28 mouse cellular contexts compared by ENCODE assay signal in genomic region chr1:151371543-151371942, GRCm38 (mm10). TPM values are rescaled to one million over a fixed set of nuclear protein-coding genes. Genes with fewer than 3 reads are reported as not detected.
DNase-seq lines count a peak whose midpoint lies in the region; ATAC-seq and TF ChIP-seq lines count a peak whose summit lies in the region.
"Had no signal": no experiment of that assay in that cellular context is flagged by ENCODE, and none has a peak within 500 bp of the region (broad histone marks: within the 10 kb centered on the region; RNA-seq: fewer than 3 reads in every experiment).

No protein-coding gene starts in this region.

- no peak overlapping the region for H3K9ac ChIP-seq in heart, embryonic 15.5 days
- no peak overlapping the region for H3K9ac ChIP-seq in CH12.LX (ENCODE audit: insufficient read depth, low read depth)
- H3K9ac ChIP-seq: hindbrain, embryonic 12.5 days; liver, embryonic 14.5 days; neural tube, embryonic 12.5 days had no signal

- no peaks in the 10 kb centered on the region for H3K79me2 ChIP-seq in CH12.LX (replicated peaks; ENCODE audit: control insufficient read depth, extremely low read depth, insufficient read depth, poor library complexity, severe bottlenecking)
- no peaks in the 10 kb centered on the region for H3K79me2 ChIP-seq in myocyte (ENCODE audit: control insufficient read depth, insufficient read depth)

- in situ Hi-C loops in CH12.LX (cut with MboI; ENCODE audit: low pct_ligation_motif_present, low pct_unique_long_range_greater_than_20kb, low sequenced_read_pairs) = no loop called here

- no peaks in the 10 kb centered on the region for H3K9me3 ChIP-seq in heart, embryonic 10.5 days
- no peaks in the 10 kb centered on the region for H3K9me3 ChIP-seq in heart, embryonic 15.5 days (replicated peaks)
- H3K9me3 ChIP-seq in CH12.LX (replicated peaks; ENCODE audit: low read length) = no peaks in the 10 kb centered on the region
- H3K9me3 ChIP-seq: hindbrain, embryonic 12.5 days; neural tube, embryonic 12.5 days had no signal

- intact Hi-C loops in heart, postnatal 36 days (cut with DNase I) = no loop called here
- intact Hi-C loops in heart, postnatal 14 days (cut with DNase I) = no loop called here

- TF ChIP-seq EP300 in CH12.LX (IDR thresholded peaks at IDR 0.05; ENCODE audit: low read length) = no peak

- no peak for TF ChIP-seq CTCF in CH12.LX (conservative IDR thresholded peaks at IDR 0.05 in 1 of 2, IDR thresholded peaks at IDR 0.05 in 1 of 2; ENCODE audit: low read depth in 2 of 2, low read length in 2 of 2)

- peak overlapping the region; percentile 24; the same call in 1 of the 2 replicates for H3K27ac ChIP-seq in heart, embryonic 10.5 days
- H3K27ac ChIP-seq in heart, embryonic 15.5 days = peak overlapping the region; percentile 75
- H3K27ac ChIP-seq in CH12.LX (ENCODE audit: insufficient read depth, low read depth) = peak overlapping the region; percentile 73
- H3K27ac ChIP-seq: hindbrain, embryonic 12.5 days; liver, embryonic 14.5 days; neural tube, embryonic 12.5 days; stomach, postnatal 0 days had no signal

- dilution Hi-C loops in CH12.LX (cut with MboI; ENCODE audit: extremely low pct_ligation_motif_present, extremely low pct_unique_long_range_greater_than_20kb, low sequenced_read_pairs) = no loop called here

- no peaks in the 10 kb centered on the region for H3K4me1 ChIP-seq in heart, embryonic 10.5 days
- peaks cover 5% of the 10 kb centered on the region; the same call in 1 of the 2 replicates for H3K4me1 ChIP-seq in heart, embryonic 15.5 days (replicated peaks)
- peaks cover 11 to 26% of the 10 kb centered on the region in 2 experiments; a peak in 3 of 4 replicates for H3K4me1 ChIP-seq in CH12.LX (ENCODE audit: control insufficient read depth in 1 of 2, insufficient read depth in 2 of 2)
- H3K4me1 ChIP-seq: hindbrain, embryonic 12.5 days; neural tube, embryonic 12.5 days had no signal

- peak; percentile 89 for DNase-seq in heart, embryonic 10.5 days (ENCODE audit: low spot score)
- no peak for DNase-seq in heart, postnatal 36 days
- no peak for DNase-seq in heart, postnatal 14 days
- DNase-seq in CH12.LX (ENCODE audit: extremely low read depth) = peak; percentile 73
- no peak for DNase-seq in lung, postnatal 14 days
- DNase-seq: adrenal gland, adult 8-10 months; cerebellum, adult 2 months; cerebellum, postnatal 14 days; gastrocnemius, postnatal 10 days; kidney, postnatal 14 days; layer of hippocampus, adult 9-11 months; liver; lung, adult 2 months; lung, postnatal 10 days; right cerebral cortex, adult 18-20 months; thymus, adult 18-20 months; thymus, postnatal 36 days had no signal

- H3K27me3 ChIP-seq in heart, embryonic 10.5 days (ENCODE audit: insufficient read depth, poor library complexity, severe bottlenecking) = no peaks in the 10 kb centered on the region
- H3K27me3 ChIP-seq in heart, embryonic 15.5 days = no peaks in the 10 kb centered on the region
- no peaks in the 10 kb centered on the region for H3K27me3 ChIP-seq in CH12.LX (replicated peaks)
- H3K27me3 ChIP-seq in myocyte (ENCODE audit: control insufficient read depth, insufficient read depth, insufficient read length) = no peaks in the 10 kb centered on the region
- H3K27me3 ChIP-seq: hindbrain, embryonic 12.5 days; neural tube, embryonic 12.5 days had no signal

- TF ChIP-seq POLR2A in CH12.LX (IDR thresholded peaks at IDR 0.05; ENCODE audit: low read depth, low read length) (no peak), myocyte (IDR thresholded peaks at IDR 0.05; ENCODE audit: insufficient read length, low read depth) (no peak)

- no peak overlapping the region for H3K4me2 ChIP-seq in heart, embryonic 15.5 days
- H3K4me2 ChIP-seq in CH12.LX (ENCODE audit: insufficient read depth, low read depth, poor library complexity, severe bottlenecking) = peak overlapping the region; percentile 74; the same call in 1 of the 2 replicates
- no peak overlapping the region for H3K4me2 ChIP-seq in myocyte (ENCODE audit: low read depth)
- H3K4me2 ChIP-seq: hindbrain, embryonic 12.5 days; neural tube, embryonic 12.5 days had no signal

- 35% methylated on average over 5 of the region's 5 CpGs for WGBS in heart, embryonic 10.5 days
- 35% methylated on average over 5 of the region's 5 CpGs for WGBS in heart, embryonic 15.5 days

- H3K4me3 ChIP-seq in heart, embryonic 10.5 days = no peak overlapping the region
- no peak overlapping the region for H3K4me3 ChIP-seq in heart, embryonic 15.5 days
- H3K4me3 ChIP-seq in CH12.LX (replicated peaks in 1 of 3; ENCODE audit: low read depth in 2 of 3, low read length in 2 of 3, poor library complexity in 1 of 3) (no peak overlapping the region), myocyte (no peak overlapping the region)
- H3K4me3 ChIP-seq: erythroblast, embryonic 14.5 days; hindbrain, embryonic 12.5 days; neural tube, embryonic 12.5 days had no signal

- TF ChIP-seq RAD21 in CH12.LX (IDR thresholded peaks at IDR 0.05; ENCODE audit: low read depth, low read length) = no peak

- peaks cover 36% of the 10 kb centered on the region for H3K36me3 ChIP-seq in heart, embryonic 10.5 days
- H3K36me3 ChIP-seq in heart, embryonic 15.5 days = peaks cover 22% of the 10 kb centered on the region
- peaks cover 20 to 31% of the 10 kb centered on the region in 2 experiments for H3K36me3 ChIP-seq in CH12.LX (replicated peaks in 1 of 2; ENCODE audit: control insufficient read depth in 1 of 2, insufficient read depth in 1 of 2, low read length in 1 of 2)
- H3K36me3 ChIP-seq in myocyte (ENCODE audit: control insufficient read depth, insufficient read depth) = peaks cover 21% of the 10 kb centered on the region

- ATAC-seq in heart, embryonic 15.5 days (replicated peaks; ENCODE audit: insufficient number of reproducible peaks, insufficient read depth, low FRiP score, low read depth) = peak; percentile 86
- ATAC-seq: activated CD4-positive, CD25-positive, alpha-beta regulatory T cell, adult 4 months; forebrain, embryonic 16.5 days; intestine, postnatal 0 days; midbrain, embryonic 16.5 days had no signal

- no peak overlapping the region for H3ac ChIP-seq in myocyte (ENCODE audit: control insufficient read depth, insufficient read length)

TF ChIP-seq in CH12.LX, 34 proteins besides CTCF, POLR2A, EP300 and RAD21:
- no peak for TF ChIP-seq ZMIZ1 (IDR thresholded peaks at IDR 0.05; ENCODE audit: low read depth, low read length)
- peak; percentile 99 for TF ChIP-seq MEF2A (IDR thresholded peaks at IDR 0.05; ENCODE audit: borderline replicate concordance, low read depth, low read length)
- TF ChIP-seq ETS1 (conservative IDR thresholded peaks at IDR 0.05; ENCODE audit: low read depth, low read length) = 0 out of 2 replicates have a peak, but pooled peaks have one; percentile 27
- TF ChIP-seq JUN (IDR thresholded peaks at IDR 0.05; ENCODE audit: insufficient read depth, low read depth, low read length) = peak; percentile 75
- peak; percentile 51; the same call in 1 of the 2 replicates for TF ChIP-seq JUND (conservative IDR thresholded peaks at IDR 0.05; ENCODE audit: low read depth, low read length)
- no peak for TF ChIP-seq UBTF (IDR thresholded peaks at IDR 0.05; ENCODE audit: low read depth, low read length)
- no peak for TF ChIP-seq CHD2 (IDR thresholded peaks at IDR 0.05; ENCODE audit: low read length)
- peak; percentile 88 for TF ChIP-seq TBP (conservative IDR thresholded peaks at IDR 0.05; ENCODE audit: low read depth, low read length)

TF ChIP-seq in myocyte, 11 proteins besides CTCF, POLR2A, EP300 and RAD21:
- TF ChIP-seq SRF (IDR thresholded peaks at IDR 0.05; ENCODE audit: control insufficient read depth, insufficient read length, low read depth) (no peak), CEBPB (IDR thresholded peaks at IDR 0.05; ENCODE audit: insufficient read depth, poor library complexity, severe bottlenecking) (0 out of 2 replicates have a peak, but pooled peaks have one; percentile 8)
TF ChIP-seq in myocyte: peak in this region for 1.

RNA-seq across cellular contexts. Expression of gene Ivns1abp, which starts 27.3 kb away (rescaled TPM):
- 275 and 305 TPM in 2 replicates for polyA plus RNA-seq in heart, embryonic 10.5 days (2016; fragmentation: Nextera tagmentation; extraction: Ambion mirVana)
- 100 to 1,000 TPM; 774 to 837 TPM for total RNA-seq in heart, postnatal 36 days (2021)
- polyA plus RNA-seq in heart, embryonic 15.5 days (2015; fragmentation: Nextera tagmentation; extraction: Ambion mirVana) = 278 and 308 TPM in 2 replicates
- total RNA-seq in heart, postnatal 14 days (2021) = 100 to 1,000 TPM; 450 to 452 TPM
- total RNA-seq in CH12.LX (2012; rRNA removed) (77.6 and 88.1 TPM in 2 replicates), CH12.LX (2014; rRNA removed) (197 and 234 TPM in 2 replicates)
- polyA plus RNA-seq in CH12.LX (2012; ENCODE audit: insufficient read length, low read depth) (212 and 216 TPM in 2 replicates), myocyte (2012; fragmentation: generic; extraction: Trizol) (95.1 TPM)

RNA-seq across cellular contexts. Expression of gene Swt1, which starts 56.7 kb away (rescaled TPM):
- polyA plus RNA-seq in heart, embryonic 10.5 days (2016; fragmentation: Nextera tagmentation; extraction: Ambion mirVana) = 17.0 and 18.3 TPM in 2 replicates
- 1 to 10 TPM; 7.0 to 8.8 TPM for total RNA-seq in heart, postnatal 36 days (2021)
- polyA plus RNA-seq in heart, embryonic 15.5 days (2015; fragmentation: Nextera tagmentation; extraction: Ambion mirVana) = 13.0 and 16.9 TPM in 2 replicates
- total RNA-seq in heart, postnatal 14 days (2021) = 10 to 100 TPM; 10.0 to 12.1 TPM
- total RNA-seq in CH12.LX (2012; rRNA removed) = 10.8 and 14.8 TPM in 2 replicates
- total RNA-seq in CH12.LX (2014; rRNA removed) = 19.6 and 28.7 TPM in 2 replicates
- polyA plus RNA-seq in CH12.LX (2012; ENCODE audit: insufficient read length, low read depth) = 6.9 and 8.0 TPM in 2 replicates
- polyA plus RNA-seq in myocyte (2012; fragmentation: generic; extraction: Trizol) = 2.7 TPM

RNA-seq across cellular contexts. Expression of gene Trmt1l, which starts 56.8 kb away (rescaled TPM):
- polyA plus RNA-seq in heart, embryonic 10.5 days (2016; fragmentation: Nextera tagmentation; extraction: Ambion mirVana) = 41.9 and 50.3 TPM in 2 replicates
- total RNA-seq in heart, postnatal 36 days (2021) = 10 to 100 TPM; 20.0 to 20.3 TPM
- 37.1 and 39.6 TPM in 2 replicates for polyA plus RNA-seq in heart, embryonic 15.5 days (2015; fragmentation: Nextera tagmentation; extraction: Ambion mirVana)
- total RNA-seq in heart, postnatal 14 days (2021) = 10 to 100 TPM; 19.5 to 22.7 TPM
- total RNA-seq in CH12.LX (2012; rRNA removed) (21.6 and 21.8 TPM in 2 replicates), CH12.LX (2014; rRNA removed) (20.9 and 22.7 TPM in 2 replicates)
- polyA plus RNA-seq in CH12.LX (2012; ENCODE audit: insufficient read length, low read depth) (18.9 and 23.7 TPM in 2 replicates), myocyte (2012; fragmentation: generic; extraction: Trizol) (14.6 TPM)

Comparison
In these comparisons a context has a peak if more than half of its experiments do, and no peak if none do; other contexts are left out.
1. DNase-seq: peak in heart, embryonic 10.5 days (single experiment) and CH12.LX (single experiment); none in heart, postnatal 36 days (0 of 2), heart, postnatal 14 days (0 of 2) and lung, postnatal 14 days (single experiment).
2. H3K27ac ChIP-seq: peak in every context shown above with its lines; median percentile 75 in heart, embryonic 15.5 days; 73 in CH12.LX; 24 in heart, embryonic 10.5 days.